ENCODE assay signal across 33 mouse cellular contexts in the genomic region with DNA sequence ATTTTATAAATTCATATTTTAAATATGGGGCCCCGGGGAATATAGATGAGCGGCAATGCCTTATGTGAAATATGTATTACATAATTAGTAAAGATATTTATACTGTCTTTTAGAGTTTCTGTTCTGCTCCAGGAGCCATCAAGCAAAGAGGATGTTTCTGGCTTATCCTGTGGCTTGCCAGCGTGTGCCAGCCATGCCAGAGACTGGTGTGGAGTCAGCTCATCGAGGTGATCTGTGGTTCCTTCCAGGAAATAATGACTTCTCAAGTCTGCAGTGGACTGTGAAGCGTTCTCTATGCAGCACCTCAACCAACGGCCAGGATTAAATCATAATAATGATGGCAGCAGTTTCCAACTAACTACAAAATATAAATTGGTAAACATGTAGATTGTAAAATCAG.
"Had no signal": no experiment of that assay in that cellular context is flagged by ENCODE, and none has a peak within 500 bp of the region (broad histone marks: within the 10 kb centered on the region; RNA-seq: fewer than 3 reads in every experiment).

No protein-coding gene starts in this region.

- H3K9ac ChIP-seq: limb, embryonic 12.5 days; limb, embryonic 13.5 days; limb, embryonic 15.5 days; liver, embryonic 12.5 days; liver, embryonic 13.5 days; liver, embryonic 14.5 days; liver, embryonic 15.5 days; liver, postnatal 0 days; lung, embryonic 14.5 days; lung, embryonic 15.5 days; midbrain, embryonic 12.5 days; midbrain, embryonic 13.5 days; midbrain, embryonic 15.5 days; neural tube, embryonic 12.5 days; neural tube, embryonic 13.5 days had no signal

- H3K9me3 ChIP-seq: limb, embryonic 10.5 days; limb, embryonic 12.5 days; limb, embryonic 13.5 days; limb, embryonic 15.5 days; liver, embryonic 12.5 days; liver, embryonic 13.5 days; liver, embryonic 15.5 days; lung, embryonic 15.5 days; midbrain, embryonic 10.5 days; midbrain, embryonic 12.5 days; midbrain, embryonic 13.5 days; midbrain, embryonic 15.5 days; neural tube, embryonic 12.5 days; neural tube, embryonic 13.5 days had no signal

- DNase-seq: left cerebral cortex, postnatal 4 days; liver; liver, embryonic 13.5 days; liver, postnatal 0 days; lung, adult 18-20 months; lung, adult 2 months; lung, embryonic 14.5 days; lung, postnatal 10 days; lung, postnatal 14 days; lung, postnatal 36 days; lung, postnatal 4 days; midbrain, embryonic 14.5 days had no signal

- H3K27ac ChIP-seq: limb, embryonic 10.5 days; limb, embryonic 12.5 days; limb, embryonic 13.5 days; limb, embryonic 15.5 days; liver, embryonic 12.5 days; liver, embryonic 13.5 days; liver, embryonic 14.5 days; liver, embryonic 15.5 days; lung, embryonic 15.5 days; macrophage; midbrain, embryonic 10.5 days; midbrain, embryonic 12.5 days; midbrain, embryonic 13.5 days; midbrain, embryonic 15.5 days; neural tube, embryonic 12.5 days; neural tube, embryonic 13.5 days had no signal

- ATAC-seq: liver, embryonic 12.5 days; liver, postnatal 0 days; lung, postnatal 0 days; midbrain, embryonic 13.5 days; midbrain, embryonic 15.5 days; midbrain, embryonic 16.5 days had no signal

- H3K36me3 ChIP-seq: limb, embryonic 10.5 days; limb, embryonic 12.5 days; limb, embryonic 13.5 days; limb, embryonic 15.5 days; liver, embryonic 12.5 days; liver, embryonic 13.5 days; liver, embryonic 15.5 days; lung, embryonic 15.5 days; midbrain, embryonic 10.5 days; midbrain, embryonic 12.5 days; midbrain, embryonic 13.5 days; midbrain, embryonic 15.5 days; neural tube, embryonic 12.5 days; neural tube, embryonic 13.5 days had no signal

- H3K4me1 ChIP-seq: limb, embryonic 10.5 days; limb, embryonic 12.5 days; limb, embryonic 13.5 days; limb, embryonic 15.5 days; liver, embryonic 12.5 days; liver, embryonic 13.5 days; liver, embryonic 15.5 days; lung, embryonic 15.5 days; megakaryocyte, embryonic 14.5 days; midbrain, embryonic 12.5 days; midbrain, embryonic 13.5 days; midbrain, embryonic 15.5 days; neural tube, embryonic 12.5 days had no signal

- H3K4me2 ChIP-seq: limb, embryonic 12.5 days; limb, embryonic 13.5 days; limb, embryonic 15.5 days; liver, embryonic 11.5 days; liver, embryonic 12.5 days; liver, embryonic 13.5 days; liver, embryonic 15.5 days; lung, embryonic 14.5 days; lung, embryonic 15.5 days; midbrain, embryonic 11.5 days; midbrain, embryonic 12.5 days; midbrain, embryonic 13.5 days; midbrain, embryonic 15.5 days; neural tube, embryonic 12.5 days; neural tube, embryonic 13.5 days had no signal

- H3K4me3 ChIP-seq: limb, embryonic 10.5 days; limb, embryonic 12.5 days; limb, embryonic 13.5 days; limb, embryonic 15.5 days; liver, embryonic 12.5 days; liver, embryonic 13.5 days; liver, embryonic 15.5 days; lung, embryonic 15.5 days; megakaryocyte, embryonic 14.5 days; midbrain, embryonic 10.5 days; midbrain, embryonic 12.5 days; midbrain, embryonic 13.5 days; midbrain, embryonic 15.5 days; myocyte; neural tube, embryonic 12.5 days; neural tube, embryonic 13.5 days had no signal

- H3K27me3 ChIP-seq: limb, embryonic 12.5 days; limb, embryonic 13.5 days; limb, embryonic 15.5 days; liver, embryonic 12.5 days; liver, embryonic 13.5 days; liver, embryonic 15.5 days; lung, embryonic 15.5 days; megakaryocyte, embryonic 14.5 days; midbrain, embryonic 12.5 days; midbrain, embryonic 13.5 days; midbrain, embryonic 15.5 days; neural tube, embryonic 12.5 days; neural tube, embryonic 13.5 days had no signal
